Mouse (Mus musculus): ENCODE results near the gene Rps6kl1. TPM values are rescaled to one million over a fixed set of nuclear protein-coding genes. Genes with fewer than 3 reads are reported as not detected.

The Rps6kl1 gene
- 1.0 and 1.1 TPM in 2 replicates for total RNA-seq (2021)
- long read RNA-seq, partial matches to known transcripts, result 0 of 4 reads
- long read RNA-seq, other reads (novel, unspliced or antisense), result 4 of 4 reads

DNA sequence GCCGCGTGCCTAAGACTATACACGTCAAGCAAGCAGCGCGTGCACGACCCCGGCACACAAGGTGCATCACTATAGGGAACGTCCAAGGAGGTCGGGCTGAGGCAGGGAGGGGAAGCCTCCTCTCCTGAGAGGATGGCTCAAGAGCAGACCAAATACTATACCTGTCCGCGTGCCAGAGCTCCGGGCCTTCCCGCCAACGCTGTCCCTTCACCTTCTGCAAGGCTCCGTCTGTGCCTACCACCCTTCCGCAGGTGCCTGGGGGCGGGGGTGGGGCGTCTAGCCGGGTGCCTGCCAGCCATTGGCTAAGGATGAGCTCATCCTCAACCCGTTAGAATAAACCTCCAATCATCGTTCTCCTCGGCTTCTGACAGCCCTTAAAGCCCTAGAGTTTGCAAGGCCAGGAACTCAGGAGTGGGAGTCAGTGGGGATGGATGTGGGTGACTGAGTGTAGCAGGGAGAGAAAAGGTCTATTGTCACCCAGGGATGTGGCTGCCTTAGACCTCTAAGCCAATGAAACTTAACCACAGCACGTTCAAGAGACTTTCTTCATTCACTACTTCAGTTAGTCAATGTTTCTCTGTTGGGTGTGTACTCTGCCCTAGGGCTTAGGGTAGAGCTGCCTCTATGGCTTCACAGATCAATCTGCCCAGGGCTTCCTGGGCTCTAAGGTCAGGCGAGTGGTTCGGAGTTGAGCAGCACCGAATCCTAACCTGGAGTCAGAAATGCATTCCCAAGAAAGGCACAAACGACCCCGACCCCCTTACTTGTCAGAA, at the start of gene Rps6kl1:
TSS of gene Rps6kl1 (minus strand) at position 263 of the 773 bp plus-strand sequence.
- DNase-seq, result peak; percentile 44

DNA sequence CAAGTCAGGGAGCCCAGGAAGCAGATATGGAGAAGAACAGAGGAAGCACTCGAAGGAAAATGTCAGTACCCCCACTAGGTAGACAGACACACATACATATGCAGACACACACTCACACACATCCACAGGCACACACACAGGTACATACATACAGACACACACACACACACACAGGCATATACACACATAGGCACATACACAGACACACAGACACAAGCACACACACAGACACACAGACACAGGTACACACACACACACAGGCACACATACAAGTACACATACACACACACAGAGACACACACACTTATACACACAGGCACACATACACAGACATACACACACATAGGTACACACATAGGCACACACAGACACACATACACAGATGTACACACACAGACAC, 48.9 kb upstream of the Rps6kl1 start:
- no peak for DNase-seq

DNA sequence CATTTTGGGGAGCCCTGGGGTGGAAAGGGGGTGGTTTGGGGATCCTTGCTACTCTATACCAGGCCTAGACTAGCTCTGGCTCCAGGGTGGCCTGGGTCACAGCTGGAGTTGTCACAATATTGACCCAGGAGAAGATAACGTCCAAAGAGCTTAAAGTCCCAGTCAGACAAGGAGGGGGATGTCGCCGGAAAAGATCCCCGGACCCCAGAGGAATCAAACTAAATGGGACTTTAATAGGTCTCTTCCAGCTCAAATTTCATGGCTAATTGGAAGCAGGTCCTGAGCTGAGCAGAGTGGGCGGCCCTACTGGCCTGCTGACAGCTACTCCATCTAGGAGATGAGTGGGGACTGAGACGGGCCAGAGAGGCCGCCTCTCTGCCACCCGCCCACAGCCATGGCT, 46.9 kb upstream of the Rps6kl1 start:
- DNase-seq, result no peak

DNA sequence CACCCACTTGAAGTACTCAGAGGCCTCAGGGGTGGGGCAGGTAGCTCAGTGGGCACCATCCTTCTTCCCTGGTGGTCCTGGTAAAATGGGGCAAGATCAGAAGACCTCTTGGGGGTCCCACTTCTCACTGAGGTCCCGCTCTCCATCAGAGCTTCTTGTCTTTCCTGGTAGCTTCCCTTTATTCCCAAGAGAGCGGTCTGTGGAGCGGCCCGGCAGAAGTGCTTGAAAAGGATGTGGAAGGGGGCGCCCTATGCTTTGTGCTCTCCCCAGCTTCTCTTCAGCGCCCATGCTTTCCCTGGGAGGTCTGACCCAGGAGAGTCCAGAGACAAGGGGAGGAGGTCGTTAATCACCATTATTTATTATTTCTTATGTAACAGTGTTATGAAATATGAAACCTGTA, 46.3 kb upstream of the Rps6kl1 start:
- no peak for DNase-seq

DNA sequence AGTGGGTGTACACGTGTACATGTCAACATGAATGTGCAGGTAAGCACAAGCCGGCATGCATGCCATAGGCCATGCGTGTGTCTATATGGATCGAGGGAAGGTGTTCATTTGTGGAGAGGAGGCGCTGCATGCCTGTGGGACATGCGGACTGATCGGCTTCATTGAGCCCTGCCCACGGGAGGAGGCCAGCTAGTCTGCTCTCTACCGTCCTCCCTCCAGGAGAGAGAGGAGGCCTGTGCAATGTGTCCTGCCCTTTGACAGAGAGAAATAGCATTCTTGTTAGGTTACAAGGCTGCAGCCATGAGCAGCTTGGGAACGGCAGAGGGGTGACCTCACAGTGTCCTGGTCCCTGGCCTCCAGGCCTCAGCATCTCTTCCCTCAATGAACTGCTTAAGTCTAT, 45.1 kb upstream of the Rps6kl1 start:
- no peak for DNase-seq

DNA sequence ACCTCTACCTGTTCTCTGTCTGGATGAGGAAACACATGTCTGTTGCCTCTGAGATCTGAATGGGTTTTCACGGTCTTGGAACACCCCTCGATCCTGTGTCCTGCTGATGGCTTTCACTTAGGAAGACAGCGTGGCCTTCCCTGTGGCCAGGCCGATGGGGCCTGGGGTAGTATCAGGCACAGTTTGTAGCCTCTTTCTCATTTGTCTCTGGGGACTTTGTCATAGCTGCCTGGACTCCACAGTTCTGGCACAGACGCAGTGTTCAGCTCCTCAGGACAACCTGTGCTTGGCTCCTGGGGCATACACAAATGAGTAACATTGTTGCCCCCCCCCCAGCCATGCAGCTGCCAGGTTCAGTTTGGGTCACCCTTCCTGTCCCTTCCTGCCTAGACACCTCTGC, 44.0 kb upstream of the Rps6kl1 start:
- DNase-seq, result no peak

DNA sequence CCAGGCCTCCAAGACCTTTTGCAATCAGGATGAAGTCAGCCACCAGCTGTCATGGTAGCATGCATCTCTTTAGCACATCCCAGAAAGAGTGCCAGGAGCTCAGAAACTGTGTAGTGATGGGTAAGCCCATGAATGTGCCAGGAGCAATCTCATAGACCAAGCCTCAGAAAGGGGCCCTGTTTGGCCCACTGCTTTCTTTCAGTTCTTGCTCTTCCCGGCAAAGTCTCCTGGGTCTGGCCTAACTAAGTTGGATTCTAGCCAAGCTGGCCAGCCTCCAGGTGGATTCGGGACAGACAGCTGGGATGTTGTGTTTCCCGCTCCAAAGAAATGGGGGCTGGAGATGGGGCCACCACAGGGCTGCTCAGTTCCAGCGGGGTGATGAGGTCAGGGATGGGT, 43.6 kb upstream of the Rps6kl1 start:
- DNase-seq, result peak; percentile 69

DNA sequence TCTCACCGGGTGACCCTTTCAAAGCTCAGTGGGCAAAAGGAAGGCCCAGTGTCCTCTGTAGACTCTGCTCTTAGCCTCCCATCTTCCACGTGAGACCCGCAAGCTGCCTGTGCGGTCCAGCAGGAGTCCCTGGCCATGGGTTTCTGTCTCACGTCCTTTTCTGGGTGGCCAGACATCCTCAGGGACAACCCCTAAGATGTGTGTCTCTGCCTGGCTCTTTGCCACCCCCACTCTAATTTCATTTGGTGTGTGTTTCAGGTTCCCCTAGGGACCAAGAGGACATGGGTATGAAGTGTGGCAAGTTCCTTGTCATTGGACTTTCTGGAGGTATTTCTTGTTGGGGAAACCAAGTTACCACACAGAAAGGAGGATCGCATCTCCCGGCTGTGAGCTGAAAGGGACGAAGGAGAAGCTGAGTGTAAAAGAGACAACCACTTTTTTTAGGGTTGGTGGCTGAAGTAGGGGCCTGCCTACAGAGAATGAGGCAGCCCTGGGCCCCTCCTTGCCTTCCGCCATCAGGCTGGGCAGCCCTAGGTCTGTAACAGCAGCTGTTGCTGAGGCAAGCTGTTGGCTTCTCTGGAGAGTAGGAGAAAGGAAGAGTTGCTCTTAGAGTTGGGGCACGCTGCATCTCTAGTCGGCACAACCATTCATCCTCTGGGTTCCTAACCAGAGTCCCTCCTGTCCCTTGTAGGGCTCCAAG, 43.0 kb upstream of the Rps6kl1 start:
- no peak for DNase-seq

DNA sequence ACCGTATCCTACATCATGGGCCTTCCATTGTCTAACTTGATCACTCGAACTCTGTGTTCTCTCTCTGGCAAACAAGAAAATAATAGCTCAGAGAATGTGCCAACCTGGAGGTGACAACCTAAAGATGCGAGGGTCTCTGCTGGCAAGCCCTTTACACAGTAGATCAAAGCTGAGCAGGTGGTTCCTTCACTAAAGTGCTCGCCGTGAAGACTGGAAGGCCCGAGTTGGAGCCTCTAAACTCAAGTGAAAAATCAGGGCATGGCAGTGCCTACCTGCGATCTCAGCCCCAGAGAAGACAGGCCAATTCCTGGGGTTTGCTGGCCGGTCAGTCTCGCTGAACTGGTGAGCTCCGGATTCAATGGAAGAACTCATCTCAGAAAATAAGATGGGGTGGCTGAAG, 42.1 kb upstream of the Rps6kl1 start:
- DNase-seq, result no peak

DNA sequence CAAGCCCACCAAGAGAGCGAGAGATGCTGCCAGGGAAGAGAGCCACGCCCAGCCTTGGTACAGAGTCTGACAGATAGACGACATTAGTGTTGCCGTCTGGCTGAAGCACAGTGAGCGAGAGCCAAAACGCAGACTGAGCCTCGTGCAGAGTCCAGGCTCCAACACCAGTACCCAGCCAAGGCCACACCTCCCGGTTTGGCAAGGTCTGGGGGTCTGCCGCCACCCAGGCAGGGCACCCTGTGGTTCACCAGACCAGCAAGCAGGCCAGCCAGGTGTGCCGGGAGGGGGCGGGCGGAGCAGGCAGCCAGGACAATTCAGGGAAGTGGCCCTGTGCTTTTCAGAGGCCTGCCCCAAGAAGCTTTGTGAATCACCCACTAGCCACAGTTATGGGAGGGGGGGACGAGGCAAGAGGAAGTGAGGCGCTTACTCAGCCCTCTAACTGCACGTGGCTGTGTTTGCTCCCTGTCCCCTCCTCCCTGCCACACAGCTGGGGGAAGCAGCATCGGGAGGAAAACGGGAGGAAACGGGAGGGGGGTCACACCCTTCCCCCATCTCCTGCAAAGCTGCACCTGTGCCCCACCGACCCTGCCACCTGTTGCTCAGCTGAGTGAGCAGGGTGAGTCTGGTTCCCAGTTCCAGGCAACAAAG, 41.5 kb upstream of the Rps6kl1 start:
- no peak for DNase-seq

DNA sequence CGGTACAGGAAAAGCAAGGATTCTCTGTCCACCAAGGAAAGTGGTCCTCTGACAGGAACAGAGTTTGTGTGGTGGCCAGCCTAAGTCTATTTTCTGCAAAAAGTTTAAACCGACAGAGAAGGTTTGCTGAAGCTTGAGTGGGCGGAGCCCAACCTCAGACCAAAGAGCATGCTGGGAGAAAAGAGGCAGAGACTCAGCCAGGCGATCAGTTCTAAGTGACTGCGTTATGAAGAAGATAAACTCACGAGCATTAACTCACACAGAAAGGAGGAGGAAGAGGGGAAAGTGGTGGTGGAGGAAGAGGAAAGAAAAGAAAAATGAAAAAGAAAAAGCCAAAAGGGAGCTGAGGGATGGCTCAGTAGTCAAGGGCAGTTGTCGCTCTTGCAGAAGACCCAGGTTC, 39.2 kb upstream of the Rps6kl1 start:
- no peak for DNase-seq

DNA sequence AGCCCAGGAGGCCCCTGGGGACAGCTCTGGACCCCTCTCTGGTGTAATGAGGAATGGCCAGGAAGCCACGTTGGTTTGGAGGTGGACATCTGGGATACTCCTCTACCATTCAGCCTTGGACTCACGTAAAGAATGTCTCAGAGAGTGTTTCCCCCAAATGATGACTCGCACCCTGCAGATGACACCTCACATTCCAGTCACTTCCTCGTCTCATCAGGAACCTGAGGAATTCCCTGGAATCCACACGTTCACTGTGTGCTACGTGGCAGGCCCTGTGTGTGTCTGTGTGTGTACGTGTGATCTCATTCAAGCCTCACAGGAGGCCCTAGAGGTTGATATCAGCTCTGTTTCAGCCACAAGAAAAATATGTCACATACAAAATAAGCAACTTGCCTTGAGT, 35.3 kb upstream of the Rps6kl1 start:
- no peak for DNase-seq

DNA sequence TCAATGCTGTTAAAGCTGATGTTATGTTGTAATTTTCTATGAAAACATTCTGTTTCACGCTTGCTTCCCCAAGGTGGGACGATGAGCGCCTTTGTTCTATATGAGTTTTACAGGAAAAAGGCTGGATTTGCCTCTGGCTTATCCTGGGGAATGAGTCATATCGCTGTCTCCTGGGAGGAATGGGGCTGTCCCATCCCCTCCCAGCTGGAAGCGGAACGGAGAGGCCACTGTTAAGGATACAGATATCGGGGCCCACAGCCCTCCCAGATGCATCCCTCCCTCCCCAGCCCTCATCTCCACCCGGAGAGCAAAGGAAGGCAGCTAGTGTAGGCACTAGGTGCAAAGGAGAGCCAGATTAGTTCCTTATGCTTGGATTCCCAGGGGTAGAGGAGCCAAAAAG, 34.7 kb upstream of the Rps6kl1 start:
- DNase-seq, result no peak

DNA sequence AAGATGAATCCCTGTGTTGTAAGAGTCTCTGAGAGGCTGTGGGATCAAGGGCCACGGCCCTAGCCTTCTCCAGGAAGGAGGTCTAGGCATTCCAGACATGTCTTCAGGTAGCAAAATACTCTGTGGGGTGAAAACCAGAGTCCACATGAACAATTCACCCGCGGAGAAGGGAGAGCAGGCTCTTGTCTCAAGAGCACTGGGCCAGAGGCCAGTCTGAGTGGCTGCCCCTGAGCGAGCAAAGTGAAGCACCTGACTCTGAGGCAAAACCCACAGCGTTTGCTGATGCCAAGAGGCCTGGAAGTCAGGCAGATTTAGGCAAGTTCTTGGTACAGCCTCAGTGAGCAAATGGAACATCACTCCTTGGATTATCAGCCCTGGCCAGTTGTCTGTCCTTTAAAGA, 33.1 kb upstream of the Rps6kl1 start:
- DNase-seq, result no peak

DNA sequence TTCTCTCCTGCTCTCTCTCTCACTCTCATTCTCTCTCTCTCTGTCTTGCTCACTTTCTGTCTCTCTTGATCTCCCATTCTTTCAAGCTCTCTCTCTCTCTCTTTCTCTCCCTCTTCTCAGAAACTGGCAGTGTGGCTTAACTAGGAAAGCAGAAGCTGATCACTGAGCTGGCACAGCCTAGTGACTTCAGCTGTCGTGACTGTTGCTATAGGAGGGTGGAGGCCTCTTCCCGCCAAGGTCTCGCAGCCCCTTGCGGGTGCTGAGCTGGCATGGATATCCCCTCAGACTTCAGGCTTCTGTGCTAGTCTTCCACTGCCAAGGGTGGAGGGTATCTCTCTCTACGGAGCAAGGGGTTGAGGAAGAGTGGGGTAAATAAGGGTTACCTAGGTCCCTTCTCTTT, 31.8 kb upstream of the Rps6kl1 start:
- no peak for DNase-seq

DNA sequence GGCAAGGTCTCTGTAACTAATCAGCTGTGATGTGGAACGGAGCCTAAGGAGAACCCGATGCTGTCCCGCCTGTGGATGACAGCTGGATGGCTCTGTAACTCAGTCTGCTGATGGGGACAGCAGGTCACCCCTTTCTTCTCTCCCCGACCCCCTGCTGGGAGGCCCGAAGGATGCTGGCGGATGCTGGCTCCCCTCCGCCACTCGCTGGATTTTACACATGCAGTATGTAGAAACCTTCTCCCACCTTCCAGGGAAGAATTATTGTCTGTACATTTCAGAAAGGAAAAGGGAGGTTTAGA, 31.2 kb upstream of the Rps6kl1 start:
- DNase-seq, result no peak

DNA sequence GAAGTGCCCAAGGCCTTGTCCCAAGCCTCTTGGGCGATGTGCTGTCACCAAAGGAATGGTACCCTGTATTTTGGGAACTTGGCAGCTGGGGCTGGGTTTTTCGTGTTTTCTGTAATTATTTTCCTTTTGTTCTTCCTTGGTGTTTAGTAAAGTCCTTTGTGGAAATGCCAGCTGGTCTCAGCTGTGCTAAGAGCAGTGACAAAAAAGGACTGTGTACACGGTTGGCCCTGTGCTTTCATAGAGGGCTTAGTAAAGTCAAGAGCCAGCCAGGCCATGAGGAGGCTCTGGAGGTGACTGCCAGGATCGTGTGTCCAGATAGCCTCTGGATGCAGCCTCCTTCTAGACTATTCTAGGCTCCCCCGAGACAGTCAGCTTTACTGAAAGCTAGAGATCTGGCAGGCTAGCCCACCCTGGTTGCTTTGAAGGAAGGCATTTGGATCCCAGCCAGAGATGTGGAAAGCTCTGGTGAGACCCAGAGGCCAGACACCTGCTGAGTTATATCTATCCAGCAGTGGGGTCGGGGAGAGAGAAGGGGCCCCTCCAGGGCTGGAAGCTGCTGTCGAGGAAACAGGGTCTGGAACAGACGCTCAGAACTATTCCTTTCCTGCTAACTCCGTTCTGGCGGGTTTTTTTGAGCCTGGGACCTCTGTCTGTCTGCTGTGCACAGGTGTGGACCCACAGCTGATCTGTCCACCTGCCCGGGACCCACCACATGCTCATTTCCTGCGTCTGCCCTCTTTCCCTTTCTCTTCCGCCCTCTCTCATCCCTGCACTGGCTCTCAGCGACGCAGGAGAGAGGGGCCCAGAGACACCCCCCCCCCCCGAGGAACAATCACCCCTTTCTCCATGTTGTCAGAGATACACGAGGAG, 30.6 kb upstream of the Rps6kl1 start:
- no peak for DNase-seq

DNA sequence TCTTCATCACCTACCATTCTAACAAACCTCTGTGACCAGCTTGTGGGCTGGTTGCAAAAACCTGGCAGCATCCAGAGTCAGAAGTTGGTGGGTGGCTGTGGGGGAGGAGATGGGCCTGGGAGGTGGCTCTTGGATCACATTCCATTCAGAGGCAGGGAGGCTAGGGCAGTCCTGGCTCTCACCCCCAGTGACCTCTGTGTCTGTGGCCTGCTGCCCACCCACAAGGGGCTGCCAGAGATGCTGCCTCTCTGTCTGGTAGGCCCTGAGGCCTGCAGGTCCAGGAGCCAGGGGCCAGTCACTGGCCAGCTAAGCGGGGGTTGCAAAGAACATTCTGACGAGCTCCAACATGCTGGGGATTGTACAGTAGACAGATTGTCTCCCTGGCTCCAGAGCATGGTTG, 27.2 kb upstream of the Rps6kl1 start:
- DNase-seq, result no peak

DNA sequence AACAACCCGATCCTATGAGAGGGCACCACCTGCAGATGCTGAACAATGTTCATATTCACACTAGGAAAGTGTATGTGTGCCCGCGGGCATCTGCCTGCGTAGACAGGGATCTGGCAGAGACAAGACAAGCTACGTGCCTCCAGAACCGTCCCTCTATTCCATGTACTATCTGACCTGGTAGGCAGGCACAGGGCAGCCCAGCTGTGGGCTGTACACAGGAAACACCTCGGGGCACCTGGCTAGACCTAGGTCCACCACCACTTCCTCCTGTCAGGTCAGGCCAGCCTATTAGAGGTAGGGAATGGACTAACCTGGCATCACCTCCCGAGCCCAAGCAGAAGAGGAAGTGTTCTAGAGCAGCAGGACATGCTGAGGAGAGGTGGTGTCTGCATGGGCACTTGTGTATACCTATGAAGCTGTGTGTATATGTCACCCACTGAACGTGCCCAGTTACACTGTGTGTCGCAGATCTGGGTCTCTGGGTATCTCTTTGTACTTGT, 26.7 kb upstream of the Rps6kl1 start, which contains the start of gene Pgf:
TSS of gene Pgf (minus strand) at position 51 of the 500 bp plus-strand sequence.
- no peak for DNase-seq

DNA sequence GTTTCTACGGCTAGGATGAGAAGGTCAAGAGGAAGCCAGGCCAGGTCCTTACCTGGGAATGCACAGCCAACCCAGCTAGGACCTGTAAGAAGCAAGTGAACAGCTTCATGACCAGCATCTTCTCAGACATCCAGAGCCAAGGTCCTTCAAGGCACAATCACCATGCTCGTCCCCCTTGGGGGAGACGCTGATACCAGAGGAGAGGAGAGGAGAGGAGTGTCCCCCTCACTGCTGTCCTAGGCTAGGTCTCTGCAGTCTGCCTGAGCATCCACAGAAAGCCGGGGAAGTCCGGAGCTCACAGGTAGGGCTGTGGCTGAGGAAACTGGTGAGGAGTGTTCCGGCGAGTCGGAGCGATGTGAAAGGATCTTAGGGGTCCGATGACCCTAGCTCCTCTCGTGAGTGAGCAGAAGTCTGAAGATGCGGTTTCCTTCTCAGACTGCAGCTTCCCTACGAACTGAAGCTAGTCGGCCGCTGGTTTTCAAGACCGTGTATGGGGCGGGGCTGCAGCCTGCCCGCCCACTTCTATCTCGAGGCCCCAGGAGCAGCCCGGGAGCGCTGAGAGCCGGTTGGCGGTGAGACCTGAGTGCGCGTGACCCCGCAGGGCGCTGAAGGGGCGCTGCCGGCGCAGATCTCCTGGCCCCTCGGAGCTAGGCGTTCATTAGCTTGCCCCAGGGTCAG, 25.9 kb upstream of the Rps6kl1 start:
- DNase-seq, result peak; percentile 51

Measured in adrenal gland, postnatal 25 days (tissue).